Mouse (Mus musculus): ENCODE data around the gene Cdk19.
"Not testable (repeated sequence)": the region's sequence is repeated elsewhere in the genome, so short reads cannot be mapped to it uniquely, and the experiment has no call there.

Cdk19 gene

GRCm38 (mm10) chr10:40524032-40524806, 184.9 kb downstream of the Cdk19 start:
- no peak for DNase-seq (ENCODE audit: low read depth)

GRCm38 (mm10) chr10:40524991-40525390, 185.6 kb downstream of the Cdk19 start:
- peak; percentile 91 for DNase-seq (ENCODE audit: low read depth)

DNA sequence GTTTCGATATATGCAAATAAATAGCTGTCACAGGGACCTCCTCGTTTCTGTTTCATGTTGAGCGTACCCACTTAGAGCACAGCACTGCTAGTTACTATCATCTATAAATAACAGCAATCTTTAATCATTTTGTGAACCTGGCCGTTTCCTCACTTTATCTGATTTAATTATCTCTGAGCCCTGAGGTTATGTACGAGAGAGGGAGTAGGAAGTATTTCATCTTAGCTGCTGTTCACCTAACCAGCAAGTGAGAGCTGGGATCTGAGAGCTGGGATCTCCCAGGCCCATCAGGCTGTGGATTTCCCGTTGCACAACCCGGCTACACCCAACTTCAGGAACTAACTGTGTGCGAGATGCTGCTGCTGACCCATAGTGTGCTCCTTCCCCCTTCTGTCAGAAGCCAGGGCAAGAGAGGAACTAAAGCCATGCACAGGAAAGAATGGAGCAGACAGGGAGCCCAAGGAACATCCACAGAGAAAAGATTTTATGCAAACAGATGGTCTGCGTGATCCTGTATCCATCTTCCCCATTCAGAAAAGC, 186.3 kb downstream of the Cdk19 start:
- DNase-seq (ENCODE audit: low read depth) = peak; percentile 35

DNA sequence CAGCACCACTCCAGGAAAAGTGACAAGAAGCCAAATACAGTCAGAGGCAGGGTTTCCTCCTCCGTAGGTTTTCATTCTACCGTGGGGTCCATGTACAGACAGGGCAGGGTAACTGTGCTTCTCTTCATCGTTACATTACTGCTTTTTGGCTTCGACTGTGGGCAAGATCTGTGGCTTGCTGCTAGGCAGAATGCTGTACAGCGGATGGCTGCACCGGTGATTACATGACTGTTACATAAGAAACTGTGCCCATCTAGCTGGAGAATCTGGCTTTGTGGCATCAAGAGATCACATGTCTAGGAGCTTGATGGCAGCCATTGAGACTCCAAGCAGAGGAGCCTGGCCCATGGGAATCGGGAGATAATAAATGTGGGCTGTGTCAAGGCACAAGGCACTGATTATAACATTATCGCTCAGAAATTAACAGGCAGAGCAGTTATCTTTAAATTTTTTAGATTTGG, 187.0 kb downstream of the Cdk19 start:
- DNase-seq (ENCODE audit: low read depth) = peak; percentile 20

DNA sequence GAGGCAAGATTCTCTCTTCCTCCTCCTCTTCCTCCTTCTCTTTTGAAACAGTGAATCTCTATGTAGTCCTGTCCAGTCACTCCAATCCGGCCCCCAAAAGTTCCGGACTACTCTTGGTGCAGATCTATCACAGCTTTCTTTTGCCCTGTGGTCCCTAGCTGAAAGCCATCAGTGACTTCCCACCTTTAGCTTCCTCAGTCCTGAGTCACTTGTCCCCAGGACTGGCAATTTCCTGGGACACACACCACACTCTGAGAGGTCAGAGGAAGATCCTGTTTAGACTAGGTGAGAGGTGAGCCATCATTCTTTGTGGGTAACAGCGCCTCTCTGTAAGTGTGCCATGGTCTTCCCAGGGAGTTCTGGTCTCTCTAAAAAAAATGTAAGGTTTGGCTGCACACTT, 187.6 kb downstream of the Cdk19 start:
- DNase-seq (ENCODE audit: low read depth) = no peak

DNA sequence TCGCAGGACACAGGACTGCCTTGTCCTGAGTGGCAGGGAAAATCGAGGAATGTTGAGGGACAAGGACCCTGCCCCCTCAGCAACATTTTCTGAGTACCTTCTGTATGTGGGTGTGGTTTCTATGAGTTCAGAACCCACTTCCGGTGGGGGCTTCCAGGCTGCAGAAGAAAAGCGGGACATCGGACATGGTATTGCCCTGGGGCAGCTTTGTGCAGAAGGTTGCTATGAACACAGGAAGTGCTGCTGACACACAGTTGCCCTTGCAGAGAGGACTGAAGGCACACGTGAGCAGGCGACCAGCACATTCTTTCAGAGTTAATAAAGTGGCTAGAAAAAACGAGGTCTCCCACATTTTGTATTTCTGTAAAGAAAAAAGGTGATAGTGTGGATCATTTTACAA, 188.2 kb downstream of the Cdk19 start:
- peak; percentile 73 for DNase-seq (ENCODE audit: low read depth)

DNA sequence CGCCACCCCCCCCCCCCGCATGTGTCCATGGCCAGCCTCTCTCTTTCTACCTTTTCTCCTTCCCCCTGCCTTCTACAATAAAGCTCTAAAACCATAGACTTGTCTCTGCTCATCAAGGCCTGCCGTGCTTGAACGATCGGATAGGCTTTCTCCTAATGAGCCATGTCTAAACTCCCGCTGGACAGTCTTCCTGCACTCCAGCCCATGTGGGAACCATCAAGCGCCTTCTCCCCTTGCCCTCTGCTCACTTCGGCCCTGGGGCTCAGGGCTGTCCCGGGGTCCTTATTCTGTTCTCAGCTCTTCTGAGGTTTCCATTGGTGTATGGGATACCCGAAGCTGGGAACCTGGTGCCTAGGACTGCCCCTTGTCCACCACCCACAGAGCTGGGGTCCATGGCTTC, 189.3 kb downstream of the Cdk19 start:
- no peak for DNase-seq (ENCODE audit: low read depth)

GRCm38 (mm10) chr10:40529617-40530016, 190.3 kb downstream of the Cdk19 start:
- peak; percentile 83 for DNase-seq (ENCODE audit: low read depth)

DNA sequence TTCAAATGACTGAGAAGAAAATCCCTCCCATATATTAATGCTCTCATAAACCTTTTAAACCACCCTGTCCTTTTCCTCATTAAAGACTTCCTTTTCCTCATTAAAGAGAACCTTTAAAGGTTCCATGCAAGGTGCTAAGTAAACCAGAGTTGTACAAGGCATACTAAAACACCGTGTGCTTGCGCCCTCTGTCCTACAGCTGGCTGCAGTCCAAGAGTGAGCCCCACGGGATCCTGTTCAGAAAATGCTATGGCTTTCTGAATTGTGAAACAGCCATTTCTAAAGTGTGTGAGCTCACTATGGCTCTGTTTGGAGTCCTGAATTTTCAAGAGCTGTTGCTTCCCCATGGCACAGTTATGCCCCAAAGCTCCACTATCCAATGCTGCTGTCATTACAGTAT, 191.3 kb downstream of the Cdk19 start:
- no peak for DNase-seq (ENCODE audit: low read depth)

- not testable (repeated sequence) for DNase-seq (ENCODE audit: low read depth)
Observed at GRCm38 (mm10) chr10:40532586-40532985, 193.2 kb downstream of the Cdk19 start.
